Mouse (Mus musculus) v-Abl transformed pro-B cells (cell line): ENCODE data around the gene Adam10.

Source experiments
- in situ Hi-C, 2 experiments: fragments of 400-800 bp; cut with MboI; formaldehyde crosslinking; loops; one replicate each; pipeline ENCODE4 v1.15.1; 2025; ENCODE audit not compliant: unreplicated experiment in 2 of 2

Adam10 gene

DNA sequence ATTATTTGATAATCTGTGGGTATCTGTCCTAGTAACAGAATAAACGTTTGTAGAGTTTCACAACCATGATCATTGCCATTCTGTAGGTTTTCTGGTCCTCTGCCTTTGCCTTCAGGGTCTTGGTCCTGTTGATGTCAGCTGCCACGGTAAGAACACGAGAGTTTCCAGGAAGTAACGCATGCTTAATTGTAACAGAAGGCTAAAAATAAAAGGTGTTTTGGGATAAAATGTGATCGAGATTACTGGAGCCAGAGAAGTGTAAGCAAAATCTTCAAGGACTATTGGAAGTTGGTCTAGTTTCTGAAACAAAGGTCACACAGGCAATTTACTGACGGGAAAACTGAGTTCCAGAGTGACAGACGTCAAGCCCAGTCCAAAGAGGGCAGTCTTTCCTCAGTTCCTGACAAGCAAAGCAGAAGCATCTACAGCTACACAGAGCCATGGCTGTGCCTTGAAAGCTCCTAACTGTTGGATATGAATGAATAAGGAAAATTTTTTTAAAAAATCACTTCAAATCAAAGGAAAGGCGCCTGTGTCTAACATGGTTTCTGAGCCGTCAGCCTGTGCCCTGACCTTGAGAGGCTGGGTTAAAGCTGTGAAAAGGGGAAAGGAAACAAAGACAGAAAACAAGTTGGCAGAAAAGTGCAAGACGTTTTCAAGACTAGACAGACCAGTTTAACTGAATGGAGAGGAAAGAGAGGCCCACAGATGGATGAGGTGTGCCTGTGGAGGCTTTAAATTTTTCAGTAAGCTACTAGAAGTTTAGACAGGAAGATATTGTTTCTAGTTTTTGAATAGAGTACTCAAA lies 6.8 kb upstream of the Adam10 start:
- in situ Hi-C loops, result loop anchor here (5.0 to 10.0 kb wide), 6 partner anchors 160 to 400 kb away; no protein-coding TSS in a partner anchor

DNA sequence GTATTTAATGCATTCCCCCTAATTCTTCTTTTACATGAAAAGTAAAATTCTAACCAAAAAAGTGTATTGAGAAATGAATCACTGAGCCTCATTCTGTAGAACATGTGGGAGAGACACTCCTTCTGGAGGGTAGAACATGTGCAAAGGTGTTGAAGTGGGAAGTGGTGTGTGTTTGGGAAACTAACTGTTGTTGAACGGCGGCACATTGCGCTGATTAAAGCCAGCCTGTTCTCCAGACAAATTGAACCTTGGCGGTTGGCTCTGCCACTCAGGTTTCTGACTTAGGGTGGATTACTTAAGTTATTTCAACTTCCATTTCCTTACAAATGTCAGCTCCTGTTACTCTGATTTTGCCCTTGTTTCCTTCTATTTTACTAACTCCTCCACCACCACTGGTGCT lies 5.1 kb upstream of the Adam10 start:
- in situ Hi-C loops, result loop anchor here (5.0 to 10.0 kb wide), 6 partner anchors 159 to 399 kb away; no protein-coding TSS in a partner anchor

DNA sequence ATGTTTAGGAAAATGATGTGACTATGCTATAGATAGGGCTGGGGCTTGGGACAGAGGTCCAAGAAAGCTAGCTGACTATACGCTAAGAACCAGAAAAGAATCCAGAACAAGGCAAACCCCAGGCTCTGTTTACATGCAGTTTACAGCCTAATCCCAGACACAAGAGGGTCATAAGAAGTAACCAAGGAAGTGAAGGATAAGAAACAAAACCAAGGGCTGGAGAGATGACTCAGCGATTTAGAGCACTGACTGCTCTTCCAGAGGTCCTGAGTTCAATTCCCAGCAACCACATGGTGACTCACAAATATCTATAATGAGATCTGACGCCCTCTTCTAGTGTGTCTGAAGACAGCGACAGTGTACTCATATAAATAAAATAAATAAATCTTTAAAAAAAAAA lies 3.7 kb upstream of the Adam10 start:
- in situ Hi-C loops, result loop anchor here (5.0 to 10.0 kb wide), 4 partner anchors 82 to 260 kb away; no protein-coding TSS in a partner anchor

DNA sequence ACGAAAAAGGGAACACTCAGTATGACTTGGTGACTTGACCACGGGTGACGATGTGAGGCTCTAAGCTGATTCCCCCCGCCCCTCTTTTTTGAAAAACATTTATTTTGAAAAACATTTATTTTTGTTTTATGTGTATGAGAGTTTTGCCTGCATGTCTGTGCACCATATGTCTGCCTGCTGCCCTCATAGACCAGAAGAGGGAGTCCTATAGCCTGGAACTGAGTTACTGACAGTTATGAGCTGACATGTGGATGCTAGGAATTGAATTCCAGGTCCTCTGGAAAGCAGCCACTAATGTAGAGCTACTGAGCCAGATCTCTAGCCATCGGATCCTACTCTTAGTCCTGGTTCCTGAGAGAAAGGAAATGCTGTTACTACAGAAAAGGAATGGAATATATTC lies 2.8 kb upstream of the Adam10 start:
- in situ Hi-C loops, result loop anchor here (5.0 to 10.0 kb wide), 4 partner anchors 81 to 259 kb away; no protein-coding TSS in a partner anchor

DNA sequence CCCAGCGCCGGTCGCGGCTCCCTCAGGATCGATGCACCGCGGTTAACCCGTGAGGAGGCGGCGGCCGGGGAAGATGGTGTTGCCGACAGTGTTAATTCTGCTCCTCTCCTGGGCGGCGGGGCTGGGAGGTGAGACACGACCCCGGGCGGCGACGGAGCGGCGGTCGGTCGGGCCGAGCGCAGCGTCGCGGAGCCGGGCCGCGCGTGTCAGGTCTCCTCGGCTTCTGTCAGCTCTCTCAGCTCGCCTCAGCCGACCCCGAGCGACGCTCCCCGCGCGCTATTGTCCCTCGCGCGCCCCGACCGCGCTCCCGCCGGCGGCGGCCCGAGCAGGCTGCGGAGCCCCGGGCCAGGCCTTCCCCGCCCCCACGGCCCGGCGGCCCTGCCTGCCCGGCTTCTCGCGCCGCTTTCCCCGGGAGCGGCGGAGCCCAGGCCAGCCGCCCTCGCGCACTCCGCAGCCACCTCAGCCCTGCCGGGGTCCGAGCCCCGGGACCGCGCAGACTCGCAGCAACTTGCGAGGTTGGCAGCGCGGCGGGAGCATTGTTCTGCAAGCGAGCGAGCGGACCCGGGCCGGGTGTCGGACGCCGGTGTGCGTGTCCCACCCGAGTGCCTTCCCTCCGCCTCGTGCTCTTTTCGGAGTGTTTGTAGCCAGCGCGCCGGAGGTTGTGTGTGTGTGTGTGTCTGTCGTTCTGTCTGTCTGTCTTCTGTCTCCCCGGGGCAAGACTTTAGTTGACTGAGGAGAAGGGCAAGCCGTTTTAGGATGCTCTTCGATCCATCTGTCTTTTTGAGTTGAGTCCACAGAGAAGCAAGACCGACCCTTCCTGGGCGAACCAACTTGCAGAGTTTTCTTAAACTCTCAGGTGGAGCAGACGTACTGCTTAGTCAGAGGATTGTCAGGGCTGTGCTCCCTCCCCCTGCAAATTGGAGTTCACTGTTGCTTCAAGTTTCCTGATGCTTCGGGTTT lies 615 bp downstream of the Adam10 start:
- in situ Hi-C loops, result loop anchor here (5.0 to 10.0 kb wide), 4 partner anchors 78 to 255 kb away; no protein-coding TSS in a partner anchor

DNA sequence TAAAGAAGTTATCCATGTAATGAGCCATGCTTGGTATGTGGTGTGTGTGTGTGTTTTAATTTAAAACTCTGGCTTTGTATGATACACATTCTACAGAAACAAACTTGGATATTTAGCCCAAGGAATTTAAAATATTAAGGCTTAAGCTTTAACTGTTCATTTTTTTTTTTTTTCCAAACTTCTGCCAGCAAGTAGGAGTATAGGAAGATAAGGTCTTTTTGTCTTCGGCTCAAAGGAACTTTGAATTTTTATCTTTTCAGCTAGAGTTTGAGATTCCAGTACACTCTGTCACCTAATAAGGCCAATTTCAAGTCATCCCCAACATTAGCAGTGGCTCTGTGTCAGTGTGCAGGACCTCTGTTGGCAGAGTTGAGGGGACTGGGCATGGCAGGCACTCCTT lies 3.4 kb downstream of the Adam10 start:
- in situ Hi-C loops, result no loop called here

DNA sequence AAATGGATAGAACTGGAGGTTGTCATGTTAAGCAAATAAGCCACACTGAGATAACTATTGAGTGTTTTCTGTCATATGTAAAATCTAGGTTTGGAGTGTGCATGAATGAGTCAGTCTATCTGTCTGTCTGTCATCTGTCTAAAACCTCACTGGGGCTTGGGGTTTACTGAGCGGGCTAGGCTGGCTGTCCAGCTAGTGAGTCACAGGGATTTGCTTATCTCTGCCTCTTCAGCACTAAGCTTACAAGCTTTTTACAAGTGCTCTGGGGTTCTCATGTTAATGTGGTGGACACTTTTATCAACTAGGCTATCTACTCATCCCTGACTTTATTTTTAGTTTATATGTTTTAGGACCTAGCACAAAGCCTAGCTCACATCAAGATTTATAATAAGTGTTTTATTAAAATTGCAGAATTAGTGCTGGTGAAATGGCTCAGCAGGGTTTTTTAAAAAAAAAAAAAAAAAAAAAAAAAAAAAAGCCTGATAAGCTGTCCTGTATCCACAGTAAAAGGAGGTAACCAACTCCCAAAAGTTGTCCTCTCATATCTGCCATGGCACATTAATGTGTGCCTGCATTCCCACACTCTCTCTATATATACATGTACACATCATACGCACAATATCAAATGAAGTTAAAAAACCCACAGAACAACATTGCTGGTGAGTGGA lies 9.6 kb downstream of the Adam10 start:
- in situ Hi-C loops, result no loop called here

DNA sequence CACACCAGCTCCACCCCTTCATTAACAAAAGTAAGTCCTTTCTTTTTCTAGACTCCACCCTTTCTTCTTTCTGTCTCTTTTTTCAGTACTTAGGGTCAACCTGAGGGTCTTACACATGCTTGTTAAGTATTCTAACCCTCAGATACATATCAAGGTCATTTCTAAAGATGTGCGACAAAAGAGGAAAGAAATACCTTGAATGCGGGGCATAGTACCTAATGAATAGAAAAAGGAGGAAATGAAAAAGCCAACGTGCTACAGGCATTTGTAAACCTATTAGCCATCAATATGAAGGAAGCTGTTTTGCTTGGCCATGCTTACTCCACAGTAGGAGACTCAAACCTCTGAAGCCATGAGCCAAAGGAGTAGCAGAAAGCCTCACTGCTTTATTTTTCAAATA lies 11.1 kb downstream of the Adam10 start:
- in situ Hi-C loops, result no loop called here

DNA sequence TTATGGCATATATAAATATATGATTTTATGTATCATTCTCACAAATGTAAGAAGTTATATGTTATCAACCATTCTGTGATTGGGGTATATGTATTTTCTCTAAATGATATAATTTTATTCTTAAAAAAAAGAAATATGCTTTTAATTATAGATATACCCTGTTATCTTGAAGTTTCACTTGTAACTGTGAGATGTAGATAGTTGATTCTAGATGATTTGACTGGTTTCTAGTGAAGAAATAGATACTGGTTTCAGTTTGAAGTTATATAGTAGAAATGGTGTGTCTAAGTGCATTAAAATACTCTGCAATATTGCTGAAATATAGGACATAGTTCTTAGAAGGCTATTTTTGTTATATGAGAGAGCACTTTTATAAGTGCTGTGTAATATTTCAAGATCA lies 11.8 kb downstream of the Adam10 start:
- in situ Hi-C loops, result no loop called here

DNA sequence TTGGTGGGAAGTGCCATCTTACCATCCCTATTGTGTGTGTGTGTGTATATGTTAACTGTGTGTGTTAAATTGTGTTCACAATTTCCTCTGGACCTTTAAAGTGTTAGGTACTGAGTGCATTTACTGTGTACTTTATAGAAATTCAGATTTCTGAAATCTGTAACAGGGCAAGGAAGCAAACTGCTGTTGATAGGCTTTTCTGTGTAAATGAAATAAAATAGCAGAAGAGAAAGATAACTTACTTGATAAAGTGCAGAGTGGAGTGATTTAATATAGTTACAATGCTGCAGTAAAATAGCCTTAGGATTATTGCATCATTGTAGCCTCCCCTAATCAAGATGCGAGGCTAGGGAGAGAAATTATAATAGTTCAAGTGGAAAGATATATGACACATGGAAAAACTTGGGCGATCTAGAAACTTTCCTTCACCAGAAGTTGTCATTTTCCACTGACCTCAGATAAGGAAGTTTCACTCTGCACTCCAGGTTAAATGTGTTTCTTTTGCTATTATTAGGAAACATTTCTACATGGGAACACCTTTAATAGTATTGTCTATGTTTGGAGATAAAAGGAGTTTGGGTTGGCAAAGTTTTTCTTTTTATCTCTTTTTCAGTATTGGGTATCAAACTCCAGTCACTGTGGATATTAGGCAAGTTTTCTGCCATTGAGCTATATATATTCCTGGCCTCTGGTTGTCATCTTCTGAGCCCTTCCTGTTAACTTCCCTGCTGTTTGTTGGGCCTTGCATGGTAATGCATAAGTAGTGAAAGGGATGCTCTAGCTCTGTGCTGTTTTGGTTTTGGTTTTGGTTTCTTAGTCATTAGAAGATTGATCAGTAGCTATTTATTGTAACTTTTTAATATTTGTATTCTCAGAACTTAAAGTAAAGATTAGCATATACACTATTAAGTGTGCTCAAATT lies 13.2 kb downstream of the Adam10 start:
- in situ Hi-C loops, result no loop called here

DNA sequence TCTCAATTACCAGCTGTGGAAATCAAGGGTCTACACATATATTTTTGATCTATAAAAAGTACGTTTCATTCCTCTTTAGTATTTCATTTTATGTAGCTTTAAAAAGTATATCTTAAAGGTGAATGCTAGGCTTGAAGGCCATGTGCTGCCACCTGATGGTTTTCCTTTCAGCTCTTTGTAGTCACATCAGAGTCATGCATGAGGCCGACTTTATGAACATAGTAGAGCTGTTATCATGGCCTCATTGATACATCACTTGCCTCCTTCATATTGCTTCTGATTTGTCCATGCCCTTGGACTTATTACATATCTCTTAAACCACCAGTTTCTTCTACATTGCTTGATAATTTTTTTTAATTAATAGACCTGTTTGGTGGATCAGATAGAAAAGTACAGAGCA lies 16.9 kb downstream of the Adam10 start:
- in situ Hi-C loops, result no loop called here

DNA sequence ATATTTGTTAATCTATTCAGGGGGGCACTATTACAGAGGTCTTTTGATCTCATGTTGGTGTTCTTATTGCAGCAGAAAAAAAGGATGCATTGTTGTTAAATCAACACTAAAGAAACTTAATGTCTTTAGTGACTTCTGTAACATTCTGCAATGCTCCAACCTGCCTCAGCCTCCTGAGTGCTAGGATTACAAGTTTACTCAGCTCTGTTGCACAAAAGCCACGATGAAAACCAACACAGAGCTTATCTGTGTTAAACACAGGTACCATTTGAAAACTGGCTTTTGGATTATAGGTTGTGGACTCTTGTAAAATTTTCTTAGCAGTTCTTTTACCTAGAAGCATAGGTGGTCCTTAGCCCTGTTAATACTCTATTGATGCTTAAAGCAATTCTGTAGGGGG lies 19.3 kb downstream of the Adam10 start:
- in situ Hi-C loops, result no loop called here

DNA sequence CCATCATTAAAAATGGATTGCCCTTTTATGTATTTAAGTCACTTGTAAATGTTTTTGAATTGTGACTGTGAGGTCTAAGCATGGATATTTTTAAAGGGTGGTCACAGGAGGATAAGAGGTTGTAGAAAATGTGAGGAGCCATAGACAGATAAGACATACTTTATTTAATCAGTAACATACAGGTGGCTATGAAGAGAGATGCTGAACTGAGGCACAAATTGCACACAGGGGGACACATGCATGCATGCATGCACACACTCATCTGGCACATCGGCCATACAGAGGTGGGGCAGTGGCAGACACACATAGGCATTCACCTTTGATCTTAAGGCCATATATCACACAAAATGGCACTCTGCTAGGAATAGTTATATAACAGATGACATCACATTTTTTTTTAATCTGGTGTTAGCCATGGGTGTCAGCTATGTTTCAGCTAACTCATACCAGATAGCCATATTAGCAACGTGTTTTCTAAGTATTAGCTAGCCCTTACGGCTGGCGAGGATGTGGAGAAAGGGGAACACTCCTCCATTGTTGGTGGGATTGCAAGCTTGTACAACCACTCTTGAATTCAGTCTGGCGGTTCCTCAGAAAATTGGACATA lies 24.9 kb downstream of the Adam10 start:
- in situ Hi-C loops, result no loop called here

DNA sequence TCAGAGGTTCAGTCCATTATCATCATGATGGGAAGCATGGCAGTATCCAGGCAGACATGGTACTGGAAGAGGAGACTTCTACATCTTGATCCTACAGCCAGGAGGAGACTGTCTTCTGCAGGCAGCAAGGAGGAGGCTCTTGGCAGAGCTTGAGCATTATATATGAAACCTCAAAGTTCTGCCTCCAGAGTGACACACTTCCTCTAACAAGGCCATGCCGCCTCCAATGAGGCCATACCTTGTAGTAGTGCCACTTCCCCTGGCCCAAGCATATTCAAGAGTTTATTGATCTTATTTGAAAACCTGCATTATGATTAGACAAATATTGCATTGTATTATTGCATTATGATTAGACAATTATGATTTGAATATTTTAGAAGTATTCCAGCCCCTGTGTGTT lies 27.6 kb downstream of the Adam10 start:
- in situ Hi-C loops, result no loop called here

DNA sequence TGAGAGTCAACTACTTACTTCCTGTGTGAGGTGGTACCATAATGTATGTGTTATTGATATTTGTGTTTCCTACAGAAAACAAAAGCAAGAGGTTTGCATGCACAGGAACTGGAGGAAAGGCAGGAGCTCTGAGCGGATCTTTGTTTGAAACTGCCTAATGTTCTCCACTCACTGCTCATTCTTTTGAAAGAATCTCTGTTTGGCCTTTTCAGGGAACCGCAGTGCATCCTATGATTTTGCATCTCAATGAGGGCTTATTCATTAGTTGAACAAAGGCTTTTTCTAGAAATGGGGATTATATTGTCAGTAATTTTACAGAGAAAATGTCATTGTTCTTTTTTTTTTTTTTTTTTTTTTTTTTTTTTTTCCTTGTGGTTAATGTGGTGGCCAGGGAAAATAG lies 50.7 kb downstream of the Adam10 start:
- in situ Hi-C loops, result no loop called here

DNA sequence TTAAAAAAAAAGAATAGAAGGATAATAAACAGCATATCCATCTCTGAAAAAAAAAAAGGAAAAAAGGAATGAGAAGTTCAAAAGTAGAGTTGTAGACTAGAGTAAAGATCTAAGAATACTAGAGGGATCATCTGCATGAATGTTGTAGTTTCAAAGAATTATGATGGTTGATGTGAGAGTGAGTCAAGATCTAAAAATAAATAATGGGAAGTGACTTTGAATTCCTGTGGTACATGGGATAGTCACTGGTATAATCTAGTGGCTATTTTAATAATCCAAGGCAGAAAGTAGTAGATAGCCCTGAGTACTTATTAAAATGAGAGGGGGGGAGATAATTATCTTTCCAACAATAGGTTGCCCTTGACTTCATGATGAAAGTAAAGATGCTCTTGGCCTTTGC lies 52.3 kb downstream of the Adam10 start:
- in situ Hi-C loops, result no loop called here

DNA sequence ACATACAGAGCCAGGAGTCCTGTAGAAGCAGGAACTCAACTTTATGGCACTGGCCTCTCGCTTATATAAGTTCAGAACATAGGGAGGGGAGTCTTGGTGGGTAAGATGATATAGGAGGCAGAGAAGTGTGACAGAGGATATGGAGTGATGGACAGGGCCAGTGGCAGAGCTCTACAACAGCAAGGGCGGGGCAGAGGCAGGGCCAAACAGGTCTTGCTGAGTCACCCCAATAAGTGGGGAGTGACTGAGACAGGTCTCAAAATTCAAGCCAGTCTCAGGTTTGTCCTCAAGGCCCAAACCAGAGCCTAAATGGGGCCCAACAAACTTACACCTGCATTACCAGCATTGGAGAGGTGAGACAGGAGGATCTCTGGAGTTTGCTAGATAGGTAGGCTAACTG lies 54.4 kb downstream of the Adam10 start:
- in situ Hi-C loops, result no loop called here

DNA sequence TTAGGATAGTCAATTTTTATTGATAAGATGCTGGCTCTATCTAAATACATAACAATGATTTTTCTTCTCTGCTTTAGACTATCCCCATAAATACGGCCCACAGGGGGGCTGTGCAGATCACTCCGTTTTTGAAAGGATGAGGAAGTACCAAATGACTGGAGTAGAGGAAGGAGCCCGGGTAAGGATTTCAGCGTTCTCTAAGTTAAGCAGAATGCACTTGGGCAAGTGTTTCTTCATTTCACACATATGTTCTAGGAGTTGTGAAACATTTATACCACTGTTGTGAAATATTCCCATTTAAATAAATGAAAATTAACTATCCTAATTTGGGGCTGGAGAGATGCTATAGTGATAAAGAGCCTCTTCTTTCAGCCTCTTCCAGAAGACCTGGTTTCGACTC lies 61.2 kb downstream of the Adam10 start:
- in situ Hi-C loops, result no loop called here

DNA sequence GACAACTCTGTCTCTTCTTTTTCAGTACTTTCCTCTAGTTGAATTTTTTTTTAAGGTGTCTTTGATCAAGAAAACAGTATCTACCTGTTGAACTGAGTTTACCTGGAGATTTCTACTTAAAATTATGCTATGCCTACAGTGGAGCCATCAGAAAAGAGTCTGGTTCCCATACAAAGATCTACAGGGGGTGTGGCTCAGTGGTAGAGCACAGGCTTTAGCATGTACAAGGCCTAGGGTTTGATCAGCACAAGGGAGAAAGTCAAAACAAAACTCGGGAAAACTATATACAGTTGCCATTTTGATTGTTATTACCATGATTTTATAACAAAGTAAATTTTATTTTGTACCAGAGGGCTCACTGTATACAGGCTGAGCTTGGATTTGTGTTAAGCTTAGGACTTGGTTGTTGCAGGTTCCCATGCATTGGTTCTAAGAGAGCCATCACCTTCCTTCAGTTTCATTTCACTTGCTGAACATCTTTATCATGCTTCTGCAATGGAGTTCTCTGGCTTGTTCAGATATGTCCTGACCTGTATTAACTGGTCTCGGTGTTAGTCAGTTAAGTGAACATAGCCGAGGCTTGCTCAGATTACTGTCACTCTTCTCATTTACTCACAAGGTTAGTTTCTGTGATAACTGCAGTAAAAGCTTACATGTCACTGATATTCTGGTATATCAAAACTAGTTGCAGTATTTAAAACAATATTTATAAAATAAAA lies 72.9 kb downstream of the Adam10 start:
- in situ Hi-C loops, result loop anchor here in 1 of 2 experiments (10.0 kb wide), 1 partner anchor 173 kb away; no protein-coding TSS in a partner anchor
